Mouse (Mus musculus) cerebellum, adult 11 months (tissue): ENCODE results near the gene Dnajb11.

Experiments used
- DNase-seq: peaks from one replicate; pipeline ENCODE4 v3.0.0; 2022

Dnajb11 gene

GRCm38 (mm10) chr16:22883441-22883840, 25.8 kb downstream of the Dnajb11 start:
- DNase-seq, result no peak

GRCm38 (mm10) chr16:22885356-22885755, 27.7 kb downstream of the Dnajb11 start:
- no peak for DNase-seq

- no peak for DNase-seq
Measured at GRCm38 (mm10) chr16:22886726-22887125, 29.1 kb downstream of the Dnajb11 start.

- DNase-seq, result no peak
Measured at GRCm38 (mm10) chr16:22888835-22889234, 31.2 kb downstream of the Dnajb11 start.

GRCm38 (mm10) chr16:22889716-22890115, 32.1 kb downstream of the Dnajb11 start:
- DNase-seq, result no peak

- DNase-seq, result no peak
Measured at GRCm38 (mm10) chr16:22890683-22891510, 33.3 kb downstream of the Dnajb11 start, which contains the start of gene Ahsg. Gene Ahsg, plus strand, starts transcription at chr16:22891277.

GRCm38 (mm10) chr16:22891733-22892154, 34.1 kb downstream of the Dnajb11 start:
- DNase-seq, result no peak

GRCm38 (mm10) chr16:22894095-22894494, 36.5 kb downstream of the Dnajb11 start:
- no peak for DNase-seq

- no peak for DNase-seq
Measured at GRCm38 (mm10) chr16:22896618-22897017, 39.0 kb downstream of the Dnajb11 start.

- no peak for DNase-seq
Measured at GRCm38 (mm10) chr16:22899346-22899745, 41.7 kb downstream of the Dnajb11 start.

- no peak for DNase-seq
Measured at GRCm38 (mm10) chr16:22899866-22900570, 42.4 kb downstream of the Dnajb11 start.

GRCm38 (mm10) chr16:22901326-22901725, 43.7 kb downstream of the Dnajb11 start:
- DNase-seq, result no peak

- DNase-seq, result no peak
Measured at GRCm38 (mm10) chr16:22909290-22909689, 51.6 kb downstream of the Dnajb11 start.

GRCm38 (mm10) chr16:22911986-22912385, 54.3 kb downstream of the Dnajb11 start:
- DNase-seq, result no peak

- no peak for DNase-seq
Measured at GRCm38 (mm10) chr16:22912886-22913285, 55.2 kb downstream of the Dnajb11 start.

GRCm38 (mm10) chr16:22914276-22914675, 56.6 kb downstream of the Dnajb11 start:
- no peak for DNase-seq

GRCm38 (mm10) chr16:22918034-22918433, 60.4 kb downstream of the Dnajb11 start, which contains the start of gene Fetub:
Gene Fetub, plus strand, starts transcription at chr16:22918334.
- no peak for DNase-seq

- no peak for DNase-seq
Measured at GRCm38 (mm10) chr16:22918664-22919312, 61.1 kb downstream of the Dnajb11 start.

GRCm38 (mm10) chr16:22919971-22920854, 62.6 kb downstream of the Dnajb11 start:
- no peak for DNase-seq

- no peak for DNase-seq
Measured at GRCm38 (mm10) chr16:22921761-22922160, 64.1 kb downstream of the Dnajb11 start.

GRCm38 (mm10) chr16:22922433-22922832, 64.8 kb downstream of the Dnajb11 start:
- no peak for DNase-seq
